Mouse (Mus musculus) bone marrow macrophage, adult 2 months (primary cell): ENCODE results near the gene Krtap10-4.

Experiments used
- CTCF ChIP-seq: IDR thresholded peaks from 2 replicates; pipeline ENCODE4 v1.5.1; 2012; ENCODE audit warnings: low read depth, mild to moderate bottlenecking, low read length, moderate library complexity
- POLR2A ChIP-seq: IDR thresholded peaks from 2 replicates; pipeline ENCODE4 v1.6.1; 2012; ENCODE audit warnings: mild to moderate bottlenecking, low read depth, low read length, borderline replicate concordance

- TF ChIP-seq POLR2A (no peak), CTCF (no peak)
Measured at GRCm38 (mm10) chr10:77864762-77865143, 37.9 kb upstream of the Krtap10-4 start.
